Mouse (Mus musculus): ENCODE measurements around the gene Endou. TPM values are rescaled to one million over a fixed set of nuclear protein-coding genes. Genes with fewer than 3 reads are reported as not detected.

Endou gene
- polyA plus RNA-seq, 1 experiment from 2014 or later: 0.33 TPM

- no peak overlapping the region for H3K4me2 ChIP-seq (replicated peaks)
- 91% methylated on average over 11 of the region's 11 CpGs for WGBS
- no peak overlapping the region for H3K9ac ChIP-seq
- H3K36me3 ChIP-seq: no peaks in the 10 kb centered on the region
- peaks cover 4% of the 10 kb centered on the region; the same call in 1 of the 2 replicates for H3K27me3 ChIP-seq
- no peak overlapping the region for H3K27ac ChIP-seq
- no peak for ATAC-seq (ENCODE audit: insufficient number of reproducible peaks, insufficient read depth, low FRiP score, low TSS enrichment)
- H3K4me1 ChIP-seq: peaks cover 9% of the 10 kb centered on the region
- no peak overlapping the region for H3K4me3 ChIP-seq
- H3K9me3 ChIP-seq: no peaks in the 10 kb centered on the region
Measured at GRCm38 (mm10) chr15:97716782-97717181, 14.4 kb downstream of the Endou start.

GRCm38 (mm10) chr15:97715734-97716133, 15.4 kb downstream of the Endou start:
- no peak overlapping the region for H3K9ac ChIP-seq
- no peaks in the 10 kb centered on the region for H3K36me3 ChIP-seq
- peaks cover 4% of the 10 kb centered on the region; the same call in 1 of the 2 replicates for H3K27me3 ChIP-seq
- H3K9me3 ChIP-seq: no peaks in the 10 kb centered on the region
- no peak overlapping the region for H3K4me3 ChIP-seq
- H3K4me1 ChIP-seq: peaks cover 5% of the 10 kb centered on the region
- no peak overlapping the region for H3K4me2 ChIP-seq (replicated peaks)
- no peak for ATAC-seq (ENCODE audit: insufficient number of reproducible peaks, insufficient read depth, low FRiP score, low TSS enrichment)
- H3K27ac ChIP-seq: no peak overlapping the region
- 95% methylated on average over 1 of the region's 1 CpGs for whole genome bisulfite sequencing

GRCm38 (mm10) chr15:97715083-97715482, 16.1 kb downstream of the Endou start:
- no peaks in the 10 kb centered on the region for H3K9me3 ChIP-seq
- H3K4me3 ChIP-seq: no peak overlapping the region
- no peaks in the 10 kb centered on the region for H3K36me3 ChIP-seq
- H3K27ac ChIP-seq: no peak overlapping the region
- H3K27me3 ChIP-seq: peaks cover 4% of the 10 kb centered on the region; the same call in 1 of the 2 replicates
- 87% methylated on average over 8 of the region's 8 CpGs for WGBS
- peaks cover 9% of the 10 kb centered on the region; the same call in 1 of the 2 replicates for H3K4me1 ChIP-seq
- no peak overlapping the region for H3K9ac ChIP-seq
- ATAC-seq (ENCODE audit: insufficient number of reproducible peaks, insufficient read depth, low FRiP score, low TSS enrichment): no peak
- H3K4me2 ChIP-seq (replicated peaks): no peak overlapping the region

- WGBS: 61% methylated on average over 6 of the region's 6 CpGs
Measured at GRCm38 (mm10) chr15:97712546-97712945, 18.6 kb downstream of the Endou start.

GRCm38 (mm10) chr15:97710906-97711305, 20.2 kb downstream of the Endou start:
- no peak for ATAC-seq (ENCODE audit: insufficient number of reproducible peaks, insufficient read depth, low FRiP score, low TSS enrichment)
- peaks cover 4% of the 10 kb centered on the region; the same call in 1 of the 2 replicates for H3K27me3 ChIP-seq
- H3K4me1 ChIP-seq: 0 out of 2 replicates have a peak, but pooled peaks cover 5% of the 10 kb centered on the region
- 51% methylated on average over 6 of the region's 6 CpGs for WGBS
- H3K9ac ChIP-seq: no peak overlapping the region
- no peak overlapping the region for H3K4me3 ChIP-seq
- H3K9me3 ChIP-seq: no peaks in the 10 kb centered on the region
- H3K4me2 ChIP-seq (replicated peaks): no peak overlapping the region
- no peaks in the 10 kb centered on the region for H3K36me3 ChIP-seq
- no peak overlapping the region for H3K27ac ChIP-seq

More at GRCm38 (mm10) chr15:97712546-97712945, 18.6 kb downstream of the Endou start:
- Histone ChIP-seq H3K9me3 (no peaks in the 10 kb centered on the region), H3K9ac (no peak overlapping the region), H3K27ac (no peak overlapping the region), H3K27me3 (peaks cover 4% of the 10 kb centered on the region; the same call in 1 of the 2 replicates), H3K4me2 (replicated peaks) (no peak overlapping the region), H3K4me1 (0 out of 2 replicates have a peak, but pooled peaks cover 5% of the 10 kb centered on the region), H3K4me3 (no peak overlapping the region), H3K36me3 (no peaks in the 10 kb centered on the region)
- no peak for ATAC-seq (ENCODE audit: insufficient number of reproducible peaks, insufficient read depth, low FRiP score, low TSS enrichment)

- Histone ChIP-seq H3K4me2 (replicated peaks) (peak within 1 kb of the TSS; percentile 75), H3K9me3 (no peaks in the 10 kb centered on the region), H3K27me3 (no peaks in the 10 kb centered on the region), H3K9ac (peak within 1 kb of the TSS; percentile 95), H3K4me3 (peak within 1 kb of the TSS; percentile 94), H3K27ac (peak within 1 kb of the TSS; percentile 74; the same call in 1 of the 2 replicates), H3K4me1 (peaks cover 8% of the 10 kb centered on the region; the same call in 1 of the 2 replicates), H3K36me3 (peaks cover 23% of the 10 kb centered on the region)
- ATAC-seq (ENCODE audit: insufficient number of reproducible peaks, insufficient read depth, low FRiP score, low TSS enrichment): peak; percentile 86
- WGBS: under 1% methylated on average over 71 of the region's 71 CpGs
Measured at GRCm38 (mm10) chr15:97705211-97706050, 25.7 kb downstream of the Endou start, which contains the start of gene Rpap3. TSS of gene Rpap3 (minus strand) at chr15:97705825.

GRCm38 (mm10) chr15:97696616-97697015, 34.5 kb downstream of the Endou start:
- WGBS: 89% methylated on average over 10 of the region's 10 CpGs
- Histone ChIP-seq H3K27me3 (no peaks in the 10 kb centered on the region), H3K4me1 (no peaks in the 10 kb centered on the region), H3K9ac (no peak overlapping the region), H3K4me3 (no peak overlapping the region), H3K36me3 (peaks cover 72% of the 10 kb centered on the region), H3K27ac (no peak overlapping the region), H3K9me3 (no peaks in the 10 kb centered on the region), H3K4me2 (replicated peaks) (no peak overlapping the region)
- ATAC-seq (ENCODE audit: insufficient number of reproducible peaks, insufficient read depth, low FRiP score, low TSS enrichment): no peak

GRCm38 (mm10) chr15:97693411-97693810, 37.7 kb downstream of the Endou start:
- 90% methylated on average over 5 of the region's 5 CpGs for WGBS
- Histone ChIP-seq H3K9ac (no peak overlapping the region), H3K9me3 (no peaks in the 10 kb centered on the region), H3K36me3 (peaks cover 66% of the 10 kb centered on the region), H3K4me3 (no peak overlapping the region), H3K4me2 (replicated peaks) (no peak overlapping the region), H3K4me1 (no peaks in the 10 kb centered on the region), H3K27ac (no peak overlapping the region), H3K27me3 (no peaks in the 10 kb centered on the region)
- no peak for ATAC-seq (ENCODE audit: insufficient number of reproducible peaks, insufficient read depth, low FRiP score, low TSS enrichment)

GRCm38 (mm10) chr15:97684118-97684517, 47.0 kb downstream of the Endou start:
- no peak for ATAC-seq (ENCODE audit: insufficient number of reproducible peaks, insufficient read depth, low FRiP score, low TSS enrichment)
- Histone ChIP-seq H3K4me3 (no peak overlapping the region), H3K4me1 (no peaks in the 10 kb centered on the region), H3K4me2 (replicated peaks) (no peak overlapping the region), H3K27ac (no peak overlapping the region), H3K9ac (no peak overlapping the region), H3K27me3 (no peaks in the 10 kb centered on the region), H3K36me3 (peaks cover 91% of the 10 kb centered on the region), H3K9me3 (no peaks in the 10 kb centered on the region)
- 92% methylated on average over 9 of the region's 9 CpGs for WGBS

GRCm38 (mm10) chr15:97682053-97682452, 49.1 kb downstream of the Endou start:
- Histone ChIP-seq H3K4me2 (replicated peaks) (no peak overlapping the region), H3K27ac (no peak overlapping the region), H3K36me3 (peaks cover 87% of the 10 kb centered on the region), H3K9ac (no peak overlapping the region), H3K27me3 (no peaks in the 10 kb centered on the region), H3K4me3 (no peak overlapping the region), H3K9me3 (no peaks in the 10 kb centered on the region), H3K4me1 (no peaks in the 10 kb centered on the region)
- WGBS: 78% methylated on average over 8 of the region's 8 CpGs
- ATAC-seq (ENCODE audit: insufficient number of reproducible peaks, insufficient read depth, low FRiP score, low TSS enrichment): no peak

GRCm38 (mm10) chr15:97679991-97680681, 51.0 kb downstream of the Endou start:
- no peak overlapping the region for H3K4me3 ChIP-seq
- H3K9me3 ChIP-seq: no peaks in the 10 kb centered on the region
- no peak for ATAC-seq (ENCODE audit: insufficient number of reproducible peaks, insufficient read depth, low FRiP score, low TSS enrichment)
- no peaks in the 10 kb centered on the region for H3K4me1 ChIP-seq
- H3K4me2 ChIP-seq (replicated peaks): no peak overlapping the region
- no peak overlapping the region for H3K9ac ChIP-seq
- H3K27ac ChIP-seq: no peak overlapping the region
- H3K27me3 ChIP-seq: no peaks in the 10 kb centered on the region
- peaks cover 85% of the 10 kb centered on the region for H3K36me3 ChIP-seq
- WGBS: 77% methylated on average over 18 of the region's 18 CpGs
